Mouse (Mus musculus) liver, embryonic 13.5 days (tissue): ENCODE results near the gene Slamf1. TPM values are rescaled to one million over a fixed set of nuclear protein-coding genes. Genes with fewer than 3 reads are reported as not detected.

ENCODE experiments used
- ATAC-seq: fragments of 200-750 bp; cut with Nextera tagmentation; 2 replicates; pipeline ENCODE4 v1.8.0; 2017; ENCODE audit warnings: low read depth, mild to moderate bottlenecking, moderate number of reproducible peaks, moderate library complexity
- DNase-seq: peaks from one replicate; pipeline ENCODE4 v3.0.0; 2022
- H3K27ac ChIP-seq: fragments of 300-500 bp; sonication (generic); 2 replicates; pipeline ENCODE4 v1.5.1; 2015; ENCODE audit warnings: moderate library complexity, mild to moderate bottlenecking, inconsistent platforms
- H3K27me3 ChIP-seq: fragments of 300-500 bp; sonication (generic); 2 replicates; pipeline ENCODE4 v1.6.1; 2015; ENCODE audit warnings: mild to moderate bottlenecking, inconsistent platforms
- H3K36me3 ChIP-seq: fragments of 300-500 bp; sonication (generic); 2 replicates; pipeline ENCODE4 v1.6.1; 2015; ENCODE audit warnings: mild to moderate bottlenecking, inconsistent platforms
- H3K4me1 ChIP-seq: fragments of 300-500 bp; sonication (generic); replicated peaks from 2 replicates; pipeline ENCODE4 v1.6.1; 2015; ENCODE audit warnings: inconsistent platforms
- H3K4me2 ChIP-seq: fragments of 300-500 bp; sonication (generic); 2 replicates; pipeline ENCODE4 v1.6.1; 2015; ENCODE audit warnings: inconsistent platforms, mild to moderate bottlenecking, moderate library complexity
- H3K4me3 ChIP-seq: fragments of 300-500 bp; sonication (generic); replicated peaks from 2 replicates; pipeline ENCODE4 v1.5.1; 2015; ENCODE audit warnings: mild to moderate bottlenecking, inconsistent platforms
- H3K9ac ChIP-seq: fragments of 300-500 bp; sonication (generic); 2 replicates; pipeline ENCODE4 v1.6.1; 2015; ENCODE audit warnings: mild to moderate bottlenecking, inconsistent platforms
- H3K9me3 ChIP-seq: fragments of 300-500 bp; sonication (generic); replicated peaks from 2 replicates; pipeline ENCODE4 v1.6.1; 2016; ENCODE audit warnings: inconsistent platforms
- WGBS: fragments of 180-500 bp; shearing (Covaris S2); methylation state at CpG from one replicate; pipeline ENCODE4 v1.1.7; 2015; ENCODE audit not compliant: insufficient replicate concordance; 5-methylcytosine and 5-hydroxymethylcytosine counted together
- polyA plus RNA-seq: library from polyadenylated mRNA; unstranded; fragments of >200 nt; fragmentation: Nextera tagmentation; extraction: Ambion mirVana; gene quantifications from 2 replicates; pipeline ENCODE4 v1.2.1, GENCODE M21; 2015

Gene Slamf1
- polyA plus RNA-seq, 1 experiment from 2014 or later: 2.4 TPM

GRCm38 (mm10) chr1:171815545-171816439, 48.9 kb downstream of the Slamf1 start:
- DNase-seq (no peak), ATAC-seq (no peak)
- Histone ChIP-seq H3K9ac (no peak overlapping the region), H3K4me3 (no peak overlapping the region), H3K4me1 (no peaks in the 10 kb centered on the region; the same call in 1 of the 2 replicates), H3K27me3 (no peaks in the 10 kb centered on the region), H3K36me3 (no peaks in the 10 kb centered on the region), H3K9me3 (no peaks in the 10 kb centered on the region), H3K4me2 (no peak overlapping the region), H3K27ac (no peak overlapping the region)
- WGBS: 13% methylated on average over 8 of the region's 8 CpGs

- Histone ChIP-seq H3K27me3 (no peaks in the 10 kb centered on the region), H3K9ac (no peak overlapping the region), H3K36me3 (no peaks in the 10 kb centered on the region), H3K4me3 (no peak overlapping the region), H3K27ac (no peak overlapping the region), H3K4me2 (no peak overlapping the region), H3K9me3 (no peaks in the 10 kb centered on the region), H3K4me1 (no peaks in the 10 kb centered on the region; the same call in 1 of the 2 replicates)
- no peak for DNase-seq
- WGBS: 31% methylated on average over 4 of the region's 4 CpGs
- no peak for ATAC-seq
These were observed 50.1 kb downstream of the Slamf1 start for GRCm38 (mm10) chr1:171816991-171817390.

GRCm38 (mm10) chr1:171821331-171821730, 54.4 kb downstream of the Slamf1 start:
- no peaks in the 10 kb centered on the region for H3K27me3 ChIP-seq
- H3K4me1 ChIP-seq: no peaks in the 10 kb centered on the region; the same call in 1 of the 2 replicates
- H3K9ac ChIP-seq: no peak overlapping the region
- no peak overlapping the region for H3K27ac ChIP-seq
- H3K4me3 ChIP-seq: no peak overlapping the region
- H3K4me2 ChIP-seq: no peak overlapping the region
- DNase-seq: no peak
- 47% methylated on average over 1 of the region's 1 CpGs for WGBS
- H3K36me3 ChIP-seq: no peaks in the 10 kb centered on the region
- ATAC-seq: no peak
- H3K9me3 ChIP-seq: no peaks in the 10 kb centered on the region

GRCm38 (mm10) chr1:171825462-171825861, 58.5 kb downstream of the Slamf1 start:
- Histone ChIP-seq H3K9ac (no peak overlapping the region), H3K4me2 (no peak overlapping the region), H3K4me3 (no peak overlapping the region), H3K4me1 (no peaks in the 10 kb centered on the region), H3K36me3 (no peaks in the 10 kb centered on the region), H3K9me3 (no peaks in the 10 kb centered on the region), H3K27me3 (no peaks in the 10 kb centered on the region), H3K27ac (no peak overlapping the region)
- 41% methylated on average over 4 of the region's 4 CpGs for WGBS
- ATAC-seq (no peak), DNase-seq (no peak)

- no peak for ATAC-seq
- Histone ChIP-seq H3K36me3 (no peaks in the 10 kb centered on the region), H3K27me3 (no peaks in the 10 kb centered on the region), H3K27ac (no peak overlapping the region), H3K4me2 (no peak overlapping the region), H3K9ac (no peak overlapping the region), H3K9me3 (no peaks in the 10 kb centered on the region), H3K4me1 (no peaks in the 10 kb centered on the region), H3K4me3 (no peak overlapping the region)
- no peak for DNase-seq
These were observed 59.2 kb downstream of the Slamf1 start for GRCm38 (mm10) chr1:171826164-171826563.

- ATAC-seq: no peak
These were observed 60.7 kb downstream of the Slamf1 start for GRCm38 (mm10) chr1:171827674-171828073.

GRCm38 (mm10) chr1:171839488-171839887, 72.6 kb downstream of the Slamf1 start, which contains the start of gene Cd84:
Gene Cd84, plus strand, starts transcription at chr1:171839697.
- H3K27ac ChIP-seq: 0 out of 2 replicates have a peak within 1 kb of the TSS, but pooled peaks have one; percentile 43
- DNase-seq (no peak), ATAC-seq (no peak)
- H3K27me3 ChIP-seq: no peaks in the 10 kb centered on the region
- no peak within 1 kb of the TSS for H3K4me2 ChIP-seq
- no peaks in the 10 kb centered on the region for H3K9me3 ChIP-seq
- H3K4me1 ChIP-seq: no peaks in the 10 kb centered on the region
- no peak within 1 kb of the TSS for H3K9ac ChIP-seq
- H3K4me3 ChIP-seq: 0 out of 2 replicates have a peak within 1 kb of the TSS, but pooled peaks have one; percentile 7
- 45% methylated on average over 3 of the region's 3 CpGs for WGBS
- H3K36me3 ChIP-seq: no peaks in the 10 kb centered on the region

More at GRCm38 (mm10) chr1:171827674-171828073, 60.7 kb downstream of the Slamf1 start:
- H3K9me3 ChIP-seq: no peaks in the 10 kb centered on the region
- no peak overlapping the region for H3K4me2 ChIP-seq
- no peaks in the 10 kb centered on the region for H3K27me3 ChIP-seq
- H3K27ac ChIP-seq: no peak overlapping the region
- no peaks in the 10 kb centered on the region for H3K36me3 ChIP-seq
- DNase-seq: no peak
- H3K4me1 ChIP-seq: no peaks in the 10 kb centered on the region
- no peak overlapping the region for H3K9ac ChIP-seq
- no peak overlapping the region for H3K4me3 ChIP-seq

- H3K9me3 ChIP-seq: no peaks in the 10 kb centered on the region
- ATAC-seq (no peak), DNase-seq (no peak)
- peaks cover 3% of the 10 kb centered on the region for H3K4me1 ChIP-seq
- 0 out of 2 replicates have a peak overlapping the region, but pooled peaks have one; percentile 21 for H3K4me2 ChIP-seq
- H3K27ac ChIP-seq: peak overlapping the region; percentile 43; the same call in 1 of the 2 replicates
- 32% methylated on average over 4 of the region's 4 CpGs for WGBS
- H3K4me3 ChIP-seq: 0 out of 2 replicates have a peak overlapping the region, but pooled peaks have one; percentile 7
- H3K36me3 ChIP-seq: no peaks in the 10 kb centered on the region
- H3K27me3 ChIP-seq: no peaks in the 10 kb centered on the region
- no peak overlapping the region for H3K9ac ChIP-seq
These were observed 73.6 kb downstream of the Slamf1 start for GRCm38 (mm10) chr1:171840450-171841023.

GRCm38 (mm10) chr1:171845035-171845754, 78.3 kb downstream of the Slamf1 start:
- Histone ChIP-seq H3K27ac (no peak overlapping the region), H3K27me3 (no peaks in the 10 kb centered on the region), H3K9me3 (no peaks in the 10 kb centered on the region), H3K36me3 (no peaks in the 10 kb centered on the region), H3K4me3 (no peak overlapping the region), H3K4me2 (no peak overlapping the region), H3K4me1 (peaks cover 3% of the 10 kb centered on the region), H3K9ac (no peak overlapping the region)
- no peak for DNase-seq
- peak; percentile 43; the same call in 1 of the 2 replicates for ATAC-seq
- WGBS: 29% methylated on average over 5 of the region's 5 CpGs

GRCm38 (mm10) chr1:171848201-171848600, 81.3 kb downstream of the Slamf1 start:
- Histone ChIP-seq H3K4me3 (no peak overlapping the region), H3K9ac (no peak overlapping the region), H3K4me1 (peaks cover 3% of the 10 kb centered on the region), H3K27me3 (no peaks in the 10 kb centered on the region), H3K36me3 (no peaks in the 10 kb centered on the region), H3K27ac (no peak overlapping the region), H3K9me3 (no peaks in the 10 kb centered on the region), H3K4me2 (no peak overlapping the region)
- no peak for ATAC-seq
- DNase-seq: no peak

- no peak overlapping the region for H3K9ac ChIP-seq
- H3K27ac ChIP-seq: no peak overlapping the region
- no peaks in the 10 kb centered on the region for H3K36me3 ChIP-seq
- H3K4me1 ChIP-seq: peaks cover 3% of the 10 kb centered on the region
- no peak for DNase-seq
- no peaks in the 10 kb centered on the region for H3K9me3 ChIP-seq
- H3K27me3 ChIP-seq: no peaks in the 10 kb centered on the region
- no peak for ATAC-seq
- H3K4me3 ChIP-seq: no peak overlapping the region
- WGBS: 55% methylated on average over 4 of the region's 4 CpGs
- H3K4me2 ChIP-seq: no peak overlapping the region
These were observed 81.8 kb downstream of the Slamf1 start for GRCm38 (mm10) chr1:171848757-171849156.
